Mouse (Mus musculus): ENCODE data around the gene Wbp2.
"Not testable (repeated sequence)": the region's sequence is repeated elsewhere in the genome, so short reads cannot be mapped to it uniquely, and the experiment has no call there.

DNA sequence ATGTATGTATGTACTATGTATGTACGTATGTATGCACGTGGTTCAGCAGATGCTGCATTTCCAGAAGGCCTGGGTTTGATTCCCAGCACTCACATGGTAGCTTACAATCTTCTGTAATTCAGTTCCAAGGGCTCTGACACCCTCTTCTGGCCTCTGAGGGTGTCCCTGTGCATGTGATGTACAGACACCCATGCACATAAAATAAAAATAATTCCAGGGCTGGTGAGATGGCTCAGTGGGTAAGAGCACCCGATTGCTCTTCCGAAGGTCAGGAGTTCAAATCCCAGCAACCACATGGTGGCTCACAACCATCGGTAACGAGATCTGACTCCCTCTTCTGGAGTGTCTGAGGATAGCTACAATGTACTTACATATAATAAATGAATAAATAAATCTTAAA, 6.2 kb upstream of the Wbp2 start:
- not testable (repeated sequence) for TF ChIP-seq GATA1, TAL1 (IDR thresholded peaks at IDR 0.05; ENCODE audit: low read length)

All from erythroblast, embryonic 14.5 days (primary cell).